8 mouse cellular contexts compared by ENCODE assay signal in genomic region chr2:31453559-31454177, GRCm38 (mm10). TPM values are rescaled to one million over a fixed set of nuclear protein-coding genes. Genes with fewer than 3 reads are reported as not detected.
DNase-seq lines count a peak whose midpoint lies in the region; ATAC-seq and TF ChIP-seq lines count a peak whose summit lies in the region.

No protein-coding gene starts in this region.

- DNase-seq in embryonic facial prominence, embryonic 10.5 days (ENCODE audit: low spot score) = no peak
- no peak for DNase-seq in Patski (ENCODE audit: low read depth, low spot score)
- DNase-seq in kidney, adult 2 months = peak; percentile 87
- peak; percentile 75 for DNase-seq in lung, postnatal 10 days
- DNase-seq in right cerebral cortex, adult 2 months (ENCODE audit: low spot score in 2 of 2) = no peak
- DNase-seq in left cerebral cortex, adult 18-20 months (ENCODE audit: low spot score in 2 of 2) = no peak

- CTCF ChIA-PET in Patski (lab: Charles Lee) = interaction anchor here (0.9 to 2.3 kb wide), 4 partner anchors 11 to 29 kb away, joined by 3 to 8 read pairs (median 4); no protein-coding TSS in a partner anchor

- in situ Hi-C loops in Patski (cut with MboI; ENCODE audit: low pct_unique_long_range_greater_than_20kb) = no loop called here

- no peak overlapping the region for H3K9ac ChIP-seq in embryonic facial prominence, embryonic 13.5 days

- no peak for TF ChIP-seq CTCF in Patski (IDR thresholded peaks at IDR 0.05)
- no peak for TF ChIP-seq CTCF in kidney, adult 2 months (conservative IDR thresholded peaks at IDR 0.05; ENCODE audit: insufficient read depth, insufficient read length, low read depth, low read length)

- TF ChIP-seq POLR2A in kidney, adult 2 months (IDR thresholded peaks at IDR 0.05; ENCODE audit: low read depth, low read length) = no peak

- H3K9me3 ChIP-seq in embryonic facial prominence, embryonic 13.5 days = no peaks in the 10 kb centered on the region
- no peaks in the 10 kb centered on the region for H3K9me3 ChIP-seq in embryonic facial prominence, embryonic 10.5 days

- H3K36me3 ChIP-seq in embryonic facial prominence, embryonic 13.5 days = no peaks in the 10 kb centered on the region
- H3K36me3 ChIP-seq in embryonic facial prominence, embryonic 10.5 days (replicated peaks) = no peaks in the 10 kb centered on the region
- no peaks in the 10 kb centered on the region for H3K36me3 ChIP-seq in kidney, adult 2 months (ENCODE audit: control insufficient read depth, insufficient read depth, low read length)

- H3K4me3 ChIP-seq in embryonic facial prominence, embryonic 13.5 days = no peak overlapping the region
- no peak overlapping the region for H3K4me3 ChIP-seq in embryonic facial prominence, embryonic 10.5 days
- H3K4me3 ChIP-seq in kidney, adult 2 months (ENCODE audit: insufficient read depth, low read depth, low read length) = no peak overlapping the region

- peaks cover 47% of the 10 kb centered on the region for H3K4me1 ChIP-seq in embryonic facial prominence, embryonic 13.5 days
- peaks cover 61% of the 10 kb centered on the region for H3K4me1 ChIP-seq in embryonic facial prominence, embryonic 10.5 days
- peaks cover 5% of the 10 kb centered on the region; the same call in 1 of the 2 replicates for H3K4me1 ChIP-seq in kidney, adult 2 months (ENCODE audit: control insufficient read depth, insufficient read depth, low read length)

- peak overlapping the region; percentile 72 for H3K27ac ChIP-seq in embryonic facial prominence, embryonic 13.5 days
- no peak overlapping the region for H3K27ac ChIP-seq in embryonic facial prominence, embryonic 10.5 days (replicated peaks)
- peak overlapping the region; percentile 47 for H3K27ac ChIP-seq in kidney, adult 2 months (ENCODE audit: insufficient read depth, low read depth, low read length)

- 33% methylated on average over 11 of the region's 11 CpGs for WGBS in embryonic facial prominence, embryonic 13.5 days
- WGBS in embryonic facial prominence, embryonic 10.5 days = 34% methylated on average over 11 of the region's 11 CpGs
- 38% methylated on average over 11 of the region's 11 CpGs for WGBS in kidney, adult 2 months

- POLR2A ChIA-PET in Patski (lab: Charles Lee) = interaction anchor here (1.5 kb wide), 1 partner anchor 10 kb away, joined by 3 read pairs; no protein-coding TSS in a partner anchor

- H3K27me3 ChIP-seq in embryonic facial prominence, embryonic 13.5 days = peaks cover 10% of the 10 kb centered on the region
- H3K27me3 ChIP-seq in embryonic facial prominence, embryonic 10.5 days (replicated peaks; ENCODE audit: low read depth, poor library complexity, severe bottlenecking) = peaks cover 48% of the 10 kb centered on the region
- no peaks in the 10 kb centered on the region for H3K27me3 ChIP-seq in Patski
- H3K27me3 ChIP-seq in kidney, adult 2 months (replicated peaks; ENCODE audit: control insufficient read depth, insufficient read depth, low read length) = no peaks in the 10 kb centered on the region

- no peak overlapping the region for H3K4me2 ChIP-seq in embryonic facial prominence, embryonic 13.5 days

- ATAC-seq in embryonic facial prominence, embryonic 13.5 days (ENCODE audit: insufficient number of reproducible peaks, insufficient read depth, low FRiP score, low TSS enrichment, low read depth) = no peak
- peak; percentile 71 for ATAC-seq in Patski
- ATAC-seq in granulocyte monocyte progenitor cell, adult 5-6 weeks (replicated peaks; ENCODE audit: poor library complexity, severe bottlenecking) = no peak

RNA-seq across cellular contexts. Expression of gene Ass1, which starts 16.3 kb away (rescaled TPM):
- polyA plus RNA-seq in embryonic facial prominence, embryonic 13.5 days (2015; fragmentation: Nextera tagmentation; extraction: Ambion mirVana) = 14.1 and 15.3 TPM in 2 replicates
- polyA plus RNA-seq in embryonic facial prominence, embryonic 10.5 days (2016; fragmentation: Nextera tagmentation; extraction: Ambion mirVana) = 13.0 and 16.1 TPM in 2 replicates
- 9.1 TPM for polyA plus RNA-seq in Patski (2021)
- polyA plus RNA-seq in kidney, adult 2 months (2012; rRNA removed) = 2,247 and 2,656 TPM in 2 replicates
- 148 and 162 TPM in 2 replicates for total RNA-seq in granulocyte monocyte progenitor cell, adult 5-6 weeks (2014; fragmentation: Nextera tagmentation)
- total RNA-seq in granulocyte monocyte progenitor cell, adult 5-6 weeks (2017) = 115 and 128 TPM in 2 replicates
- 10 to 100 TPM; 44.0 to 49.5 TPM for total RNA-seq in left cerebral cortex, adult 18-20 months (2021)

Comparison
In these comparisons a context has a peak if more than half of its experiments do, and no peak if none do; other contexts are left out.
1. DNase-seq: peak in kidney, adult 2 months (single experiment) and lung, postnatal 10 days (single experiment); none in embryonic facial prominence, embryonic 10.5 days (single experiment), Patski (single experiment), right cerebral cortex, adult 2 months (0 of 2) and left cerebral cortex, adult 18-20 months (0 of 2).
2. RNA of gene Ass1, which starts 16.3 kb away (polyA plus RNA-seq): 2,247 to 2,656 TPM in kidney, adult 2 months; 13.0 to 16.1 TPM in embryonic facial prominence, embryonic 10.5 days, 14.1 to 15.3 TPM in embryonic facial prominence, embryonic 13.5 days and 9.1 TPM in Patski (single experiment); every median in the first group is over 100 times any median in the second.